Mouse (Mus musculus): Measurements from ENCODE around the gene Chmp6.

Gene Chmp6

GRCm38 (mm10) chr11:119960671-119961070, 47.4 kb downstream of the Chmp6 start:
- no peak for DNase-seq

- no peak for DNase-seq
Measured at GRCm38 (mm10) chr11:119961511-119961910, 48.3 kb downstream of the Chmp6 start.

- DNase-seq: no peak
Measured at GRCm38 (mm10) chr11:119965053-119965452, 51.8 kb downstream of the Chmp6 start.

GRCm38 (mm10) chr11:119966294-119966693, 53.1 kb downstream of the Chmp6 start:
- no peak for DNase-seq

GRCm38 (mm10) chr11:119967401-119967800, 54.2 kb downstream of the Chmp6 start:
- no peak for DNase-seq

GRCm38 (mm10) chr11:119967892-119968291, 54.7 kb downstream of the Chmp6 start:
- DNase-seq: no peak
